Mouse (Mus musculus): ENCODE results near the gene Git1.
"Not testable (repeated sequence)": the region's sequence is repeated elsewhere in the genome, so short reads cannot be mapped to it uniquely, and the experiment has no call there.

Git1 gene

DNA sequence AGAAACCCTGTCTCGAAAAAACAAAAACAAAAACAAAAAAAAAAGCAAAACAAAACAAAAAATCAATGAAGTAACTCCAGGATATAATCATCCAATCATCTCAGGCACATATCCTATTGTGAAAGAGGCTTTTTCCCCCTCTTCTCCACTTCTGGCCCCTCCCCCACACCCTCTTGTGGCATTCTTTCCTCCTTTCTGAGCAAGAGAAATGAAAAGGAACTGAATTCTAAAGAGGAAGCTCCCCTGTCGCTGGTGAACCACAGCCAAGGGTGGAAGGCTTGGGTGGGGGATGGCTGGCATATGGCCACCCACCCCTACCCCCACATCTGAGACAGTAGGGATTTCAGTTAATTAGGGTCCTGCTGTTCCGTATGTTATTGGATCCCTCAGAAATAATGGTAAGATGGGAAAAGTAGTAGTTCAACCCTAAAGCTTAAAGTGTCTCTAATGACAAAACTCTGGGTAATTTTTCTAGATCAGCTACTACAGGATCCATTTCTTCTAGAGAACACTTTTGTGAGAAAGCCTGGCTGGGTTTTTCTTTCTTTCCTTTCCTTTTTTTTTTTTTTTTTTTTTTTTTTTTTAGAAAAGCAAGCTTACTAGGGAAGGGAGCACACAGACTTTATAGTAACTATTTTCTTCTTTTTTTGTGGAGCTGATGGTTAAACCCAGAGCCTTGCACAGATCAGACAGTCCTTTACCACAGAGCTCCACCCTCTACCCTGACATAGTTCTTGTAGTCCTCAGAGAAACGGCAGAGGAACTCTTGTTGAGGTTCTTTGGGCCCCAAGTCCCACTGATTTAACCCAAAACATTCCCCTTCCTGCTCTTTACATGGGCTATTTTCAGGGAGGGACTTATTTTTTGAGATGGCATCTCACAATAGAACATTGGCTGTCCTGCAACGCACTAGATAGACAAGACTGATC, 27.5 kb downstream of the Git1 start:
- no peak for DNase-seq (ENCODE audit: low spot score in 2 of 2)

DNA sequence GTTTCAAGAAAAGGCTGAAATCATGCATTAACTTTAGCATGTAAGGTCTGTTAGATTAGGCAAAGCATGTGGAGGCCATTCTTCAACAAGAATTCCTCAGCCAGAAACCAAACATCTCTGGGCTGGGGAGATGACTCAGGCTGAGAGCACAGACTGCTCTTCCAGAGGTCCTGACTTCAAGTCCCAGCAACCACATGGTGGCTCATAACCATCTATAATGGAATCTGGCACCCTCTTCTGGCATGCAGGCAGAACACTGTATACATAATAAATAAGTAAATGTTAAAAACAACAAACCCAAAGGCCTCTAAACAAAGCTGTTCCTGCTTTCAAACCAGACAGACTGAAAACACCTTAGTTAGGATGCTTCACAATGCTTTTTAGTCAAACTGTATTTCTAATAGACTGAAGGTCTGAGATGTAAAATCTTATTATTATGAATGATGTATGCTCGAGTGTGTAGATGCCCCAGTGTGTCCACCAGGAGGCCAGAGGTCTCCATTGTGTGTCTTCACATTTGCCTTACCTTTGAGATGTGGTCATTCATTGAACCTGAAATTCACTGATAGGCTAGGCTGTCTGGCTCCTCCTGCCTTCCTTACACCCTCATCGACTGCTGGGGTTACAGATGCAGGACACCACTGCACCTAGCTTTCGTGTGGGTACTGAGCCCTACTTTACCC, 32.6 kb downstream of the Git1 start:
- DNase-seq (ENCODE audit: low spot score in 2 of 2), result no peak

DNA sequence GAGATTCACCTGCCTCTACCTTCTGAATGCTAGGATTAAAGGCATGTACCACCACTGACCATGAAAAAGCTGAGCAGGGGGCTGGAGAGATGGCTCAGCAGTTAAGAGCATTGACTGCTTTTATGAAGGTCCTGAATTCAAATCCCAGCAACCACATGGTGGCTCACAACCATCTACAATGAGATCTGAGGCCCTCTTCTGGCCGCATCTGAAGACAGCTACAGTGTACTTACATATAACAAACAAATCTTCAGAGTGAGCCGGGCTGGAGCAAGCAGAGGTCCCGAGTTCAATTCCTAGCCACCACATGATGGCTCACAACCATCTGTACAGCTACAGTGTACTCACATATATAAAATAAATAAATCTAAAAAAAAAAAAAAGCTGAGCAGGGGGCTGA, 35.1 kb downstream of the Git1 start:
- DNase-seq (ENCODE audit: low spot score in 2 of 2), result not testable (repeated sequence)

DNA sequence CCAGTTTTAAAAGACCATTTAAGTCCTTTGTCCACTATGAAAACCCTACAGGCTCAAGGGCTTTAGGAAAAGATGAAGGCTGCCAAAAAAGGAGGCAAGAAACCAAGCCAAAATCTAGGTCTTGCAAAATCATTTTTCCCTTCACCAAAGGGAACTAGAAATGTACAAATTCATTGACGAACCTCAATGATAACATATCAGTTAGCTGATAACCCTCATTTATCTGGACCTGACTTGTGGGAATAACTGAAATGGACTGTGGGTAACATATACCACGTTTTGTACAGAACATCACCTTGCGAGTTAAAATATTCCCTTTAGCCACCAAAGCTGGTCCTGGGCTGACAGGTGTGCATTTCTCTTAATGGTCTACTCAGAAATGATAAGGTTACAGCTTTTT, 36.3 kb downstream of the Git1 start:
- no peak for DNase-seq (ENCODE audit: low spot score in 2 of 2)

DNA sequence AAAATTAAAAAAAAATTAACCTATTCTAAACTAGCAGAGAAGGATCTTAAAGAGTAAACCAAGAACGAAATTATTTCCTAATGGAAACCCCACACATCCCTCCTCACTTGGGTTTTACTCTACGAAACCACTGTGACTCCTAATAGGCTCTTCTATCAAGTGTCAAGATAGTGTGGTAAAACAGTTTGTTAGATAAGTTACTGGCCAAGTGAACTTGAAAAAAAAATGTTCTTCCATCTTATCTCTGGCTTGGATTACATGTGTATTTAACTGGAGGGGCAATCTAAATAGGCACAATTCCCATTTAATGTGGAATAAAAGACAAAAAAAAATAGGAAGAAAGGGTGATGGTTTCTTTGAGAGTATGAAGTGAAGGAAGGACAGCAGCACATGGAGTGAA, 37.5 kb downstream of the Git1 start:
- DNase-seq (ENCODE audit: low spot score in 2 of 2), result no peak

DNA sequence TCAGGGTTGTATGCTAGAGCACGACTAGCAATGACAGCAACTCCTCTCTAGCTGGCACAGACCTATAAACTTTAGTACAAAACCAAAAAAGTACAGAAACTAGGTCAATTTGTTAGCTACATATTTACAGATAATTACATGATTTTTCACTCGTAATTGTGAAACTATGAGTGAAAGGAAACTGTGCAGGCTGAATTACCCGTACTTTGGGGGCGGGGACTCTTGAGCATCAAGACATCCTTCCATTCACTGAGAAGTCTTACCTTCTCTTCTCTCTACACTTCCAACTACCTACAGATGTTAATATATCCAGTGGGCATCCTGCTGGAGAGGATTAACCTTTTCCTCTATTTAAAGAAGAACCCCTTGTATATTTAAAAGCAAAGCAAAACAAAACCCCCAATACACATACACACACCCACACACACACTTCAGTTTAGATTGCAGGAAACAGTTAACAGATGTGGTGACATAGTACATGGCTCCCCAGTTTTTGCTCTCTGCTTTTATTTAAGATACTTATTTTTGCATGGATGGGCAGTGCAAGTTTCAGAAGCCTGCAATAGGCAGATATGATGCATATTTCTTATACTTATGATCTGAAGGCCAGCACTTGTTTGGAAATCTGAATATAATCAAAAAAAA, 39.0 kb downstream of the Git1 start:
- no peak for DNase-seq (ENCODE audit: low spot score in 2 of 2)

DNA sequence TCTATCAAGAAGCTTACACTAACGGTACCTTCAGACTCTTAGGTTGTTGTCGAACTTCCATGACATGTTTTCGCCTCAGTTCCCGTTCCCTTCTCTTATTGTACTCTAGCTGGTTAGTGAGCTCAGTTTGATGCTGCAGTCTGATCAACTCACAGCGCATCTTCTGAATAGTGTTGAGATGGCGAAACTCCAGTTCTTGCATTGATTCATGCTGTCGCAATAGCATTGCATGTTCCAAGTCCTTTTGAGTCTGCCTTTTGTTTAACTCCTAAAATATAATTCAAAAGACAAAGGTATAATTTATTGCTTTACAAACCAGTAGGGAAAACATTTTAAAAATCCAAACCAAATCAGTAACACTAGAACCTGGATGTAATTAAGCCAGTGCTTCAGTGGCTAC, 51.9 kb downstream of the Git1 start:
- no peak for DNase-seq (ENCODE audit: low spot score in 2 of 2)

All from spleen, postnatal 14 days (tissue).